Mouse (Mus musculus): ENCODE data around the gene Slc22a22. TPM values are rescaled to one million over a fixed set of nuclear protein-coding genes. Genes with fewer than 3 reads are reported as not detected.

The Slc22a22 gene
- total and polyA plus RNA-seq, 3 experiments, result 0.16 TPM; not detected in 2

- H3K4me1 ChIP-seq (ENCODE audit: insufficient read depth, low read depth, low read length), result no peaks in the 10 kb centered on the region
- H3K27me3 ChIP-seq (ENCODE audit: insufficient read depth, low read length), result no peaks in the 10 kb centered on the region; the same call in 1 of the 2 replicates
- H3K36me3 ChIP-seq (replicated peaks), result no peaks in the 10 kb centered on the region
- no peak for ATAC-seq (ENCODE audit: extremely low read depth, insufficient number of reproducible peaks, low FRiP score, poor library complexity, severe bottlenecking)
- no peak overlapping the region for H3K4me3 ChIP-seq (ENCODE audit: low read depth, low read length)
- TF ChIP-seq GATA2 (IDR thresholded peaks at IDR 0.05; ENCODE audit: borderline replicate concordance, low read depth, low read length), result no peak
- TF ChIP-seq POLR2AphosphoS5 (IDR thresholded peaks at IDR 0.05; ENCODE audit: insufficient replicate concordance, low read depth, low read length), result no peak
- no peak for TF ChIP-seq TAL1 (conservative IDR thresholded peaks at IDR 0.05; ENCODE audit: low read depth, low read length)
- no peak for TF ChIP-seq GATA1 (IDR thresholded peaks at IDR 0.05; ENCODE audit: borderline replicate concordance, low read length)
- TF ChIP-seq CTCF (IDR thresholded peaks at IDR 0.05; ENCODE audit: low read depth, low read length), result no peak
- DNase-seq (ENCODE audit: low spot score), result no peak
- H3K9me3 ChIP-seq (replicated peaks), result no peaks in the 10 kb centered on the region
These were observed 26.8 kb upstream of the Slc22a22 start for GRCm38 (mm10) chr15:57504126-57504705.

GRCm38 (mm10) chr15:57503656-57504055 lies 26.2 kb upstream of the Slc22a22 start:
- DNase-seq (ENCODE audit: low spot score) (no peak), ATAC-seq (ENCODE audit: extremely low read depth, insufficient number of reproducible peaks, low FRiP score, poor library complexity, severe bottlenecking) (no peak)
- Histone ChIP-seq H3K27me3 (ENCODE audit: insufficient read depth, low read length) (no peaks in the 10 kb centered on the region), H3K4me3 (ENCODE audit: low read depth, low read length) (no peak overlapping the region), H3K9me3 (replicated peaks) (no peaks in the 10 kb centered on the region), H3K4me1 (ENCODE audit: insufficient read depth, low read depth, low read length) (no peaks in the 10 kb centered on the region), H3K36me3 (replicated peaks) (no peaks in the 10 kb centered on the region)
- TF ChIP-seq TAL1 (conservative IDR thresholded peaks at IDR 0.05; ENCODE audit: low read depth, low read length) (no peak), POLR2AphosphoS5 (IDR thresholded peaks at IDR 0.05; ENCODE audit: insufficient replicate concordance, low read depth, low read length) (no peak), CTCF (IDR thresholded peaks at IDR 0.05; ENCODE audit: low read depth, low read length) (no peak), GATA1 (IDR thresholded peaks at IDR 0.05; ENCODE audit: borderline replicate concordance, low read length) (no peak), GATA2 (IDR thresholded peaks at IDR 0.05; ENCODE audit: borderline replicate concordance, low read depth, low read length) (no peak)

GRCm38 (mm10) chr15:57501559-57501958 lies 24.1 kb upstream of the Slc22a22 start:
- H3K36me3 ChIP-seq (replicated peaks), result no peaks in the 10 kb centered on the region
- no peak overlapping the region for H3K4me3 ChIP-seq (ENCODE audit: low read depth, low read length)
- H3K27me3 ChIP-seq (ENCODE audit: insufficient read depth, low read length), result no peaks in the 10 kb centered on the region
- DNase-seq (ENCODE audit: low spot score) (no peak), ATAC-seq (ENCODE audit: extremely low read depth, insufficient number of reproducible peaks, low FRiP score, poor library complexity, severe bottlenecking) (no peak)
- H3K4me1 ChIP-seq (ENCODE audit: insufficient read depth, low read depth, low read length), result no peaks in the 10 kb centered on the region
- H3K9me3 ChIP-seq (replicated peaks), result no peaks in the 10 kb centered on the region
- TF ChIP-seq CTCF (IDR thresholded peaks at IDR 0.05; ENCODE audit: low read depth, low read length) (no peak), TAL1 (conservative IDR thresholded peaks at IDR 0.05; ENCODE audit: low read depth, low read length) (no peak), POLR2AphosphoS5 (IDR thresholded peaks at IDR 0.05; ENCODE audit: insufficient replicate concordance, low read depth, low read length) (no peak), GATA1 (IDR thresholded peaks at IDR 0.05; ENCODE audit: borderline replicate concordance, low read length) (no peak), GATA2 (IDR thresholded peaks at IDR 0.05; ENCODE audit: borderline replicate concordance, low read depth, low read length) (no peak)

GRCm38 (mm10) chr15:57496106-57496505 lies 18.7 kb upstream of the Slc22a22 start:
- no peaks in the 10 kb centered on the region for H3K9me3 ChIP-seq (replicated peaks)
- no peak for DNase-seq (ENCODE audit: low spot score)
- TF ChIP-seq GATA1 (IDR thresholded peaks at IDR 0.05; ENCODE audit: borderline replicate concordance, low read length) (no peak), CTCF (IDR thresholded peaks at IDR 0.05; ENCODE audit: low read depth, low read length) (no peak), TAL1 (conservative IDR thresholded peaks at IDR 0.05; ENCODE audit: low read depth, low read length) (no peak), POLR2AphosphoS5 (IDR thresholded peaks at IDR 0.05; ENCODE audit: insufficient replicate concordance, low read depth, low read length) (no peak), GATA2 (IDR thresholded peaks at IDR 0.05; ENCODE audit: borderline replicate concordance, low read depth, low read length) (no peak)

GRCm38 (mm10) chr15:57482509-57482908 lies 5.1 kb upstream of the Slc22a22 start:
- DNase-seq (ENCODE audit: low spot score) (no peak), ATAC-seq (ENCODE audit: extremely low read depth, insufficient number of reproducible peaks, low FRiP score, poor library complexity, severe bottlenecking) (no peak)
- no peak overlapping the region for H3K4me3 ChIP-seq (ENCODE audit: low read depth, low read length)
- TF ChIP-seq GATA1 (IDR thresholded peaks at IDR 0.05; ENCODE audit: borderline replicate concordance, low read length), result no peak
- no peak for TF ChIP-seq GATA2 (IDR thresholded peaks at IDR 0.05; ENCODE audit: borderline replicate concordance, low read depth, low read length)
- TF ChIP-seq TAL1 (conservative IDR thresholded peaks at IDR 0.05; ENCODE audit: low read depth, low read length), result no peak
- no peak for TF ChIP-seq POLR2AphosphoS5 (IDR thresholded peaks at IDR 0.05; ENCODE audit: insufficient replicate concordance, low read depth, low read length)
- TF ChIP-seq CTCF (IDR thresholded peaks at IDR 0.05; ENCODE audit: low read depth, low read length), result no peak
- no peaks in the 10 kb centered on the region for H3K4me1 ChIP-seq (ENCODE audit: insufficient read depth, low read depth, low read length)
- no peaks in the 10 kb centered on the region for H3K36me3 ChIP-seq (replicated peaks)
- H3K9me3 ChIP-seq (replicated peaks), result no peaks in the 10 kb centered on the region
- no peaks in the 10 kb centered on the region for H3K27me3 ChIP-seq (ENCODE audit: insufficient read depth, low read length)

More at GRCm38 (mm10) chr15:57496106-57496505, 18.7 kb upstream of the Slc22a22 start:
- no peak for ATAC-seq (ENCODE audit: extremely low read depth, insufficient number of reproducible peaks, low FRiP score, poor library complexity, severe bottlenecking)
- no peaks in the 10 kb centered on the region for H3K27me3 ChIP-seq (ENCODE audit: insufficient read depth, low read length)
- H3K4me1 ChIP-seq (ENCODE audit: insufficient read depth, low read depth, low read length), result no peaks in the 10 kb centered on the region
- H3K36me3 ChIP-seq (replicated peaks), result no peaks in the 10 kb centered on the region
- no peak overlapping the region for H3K4me3 ChIP-seq (ENCODE audit: low read depth, low read length)

GRCm38 (mm10) chr15:57471648-57472047 lies 5.8 kb downstream of the Slc22a22 start:
- Histone ChIP-seq H3K9me3 (replicated peaks) (no peaks in the 10 kb centered on the region), H3K4me1 (ENCODE audit: insufficient read depth, low read depth, low read length) (no peaks in the 10 kb centered on the region), H3K36me3 (replicated peaks) (no peaks in the 10 kb centered on the region), H3K4me3 (ENCODE audit: low read depth, low read length) (no peak overlapping the region), H3K27me3 (ENCODE audit: insufficient read depth, low read length) (no peaks in the 10 kb centered on the region)
- no peak for TF ChIP-seq CTCF (IDR thresholded peaks at IDR 0.05; ENCODE audit: low read depth, low read length)
- no peak for TF ChIP-seq TAL1 (conservative IDR thresholded peaks at IDR 0.05; ENCODE audit: low read depth, low read length)
- no peak for TF ChIP-seq GATA2 (IDR thresholded peaks at IDR 0.05; ENCODE audit: borderline replicate concordance, low read depth, low read length)
- no peak for ATAC-seq (ENCODE audit: extremely low read depth, insufficient number of reproducible peaks, low FRiP score, poor library complexity, severe bottlenecking)
- DNase-seq (ENCODE audit: low spot score), result no peak

All from G1E (cell line).